Mouse (Mus musculus) inflammation-experienced regulatory T-cells (primary cell): ENCODE measurements around the gene Ftl1. TPM values are rescaled to one million over a fixed set of nuclear protein-coding genes. Genes with fewer than 3 reads are reported as not detected.

ENCODE experiments used
- polyA plus RNA-seq, 2 experiments: library from polyadenylated mRNA; unstranded; fragments of 100-300 nt; shearing (Covaris generic); gene quantifications; one replicate each; pipeline ENCODE4 v1.2.1; 2017

The Ftl1 gene
- 1,000 to 10,000 TPM; 1,804 to 2,248 TPM for polyA plus RNA-seq

GRCm38 (mm10) chr7:45459564-45460140, at the start of gene Ftl1:
TSS of gene Ftl1 (minus strand) at chr7:45459884.

GRCm38 (mm10) chr7:45488293-45489204, 28.9 kb upstream of the Ftl1 start, which contains the start of gene Dhdh:
TSS of gene Dhdh (minus strand) at chr7:45488805.

GRCm38 (mm10) chr7:45486761-45487415, 27.2 kb upstream of the Ftl1 start, which contains the start of gene Gm45808:
TSS of gene Gm45808 (minus strand) at chr7:45486811.

GRCm38 (mm10) chr7:45481374-45481927, 21.8 kb upstream of the Ftl1 start, which contains the start of gene Tulp2:
TSS of gene Tulp2 (plus strand) at chr7:45481877.

GRCm38 (mm10) chr7:45466283-45467089, 6.8 kb upstream of the Ftl1 start, which contains the start of gene Bax:
TSS of gene Bax (minus strand) at chr7:45466898.

GRCm38 (mm10) chr7:45437521-45438276, 22.0 kb downstream of the Ftl1 start, which contains the start of gene Ruvbl2:
TSS of gene Ruvbl2 (minus strand) at chr7:45438096.

GRCm38 (mm10) chr7:45434203-45435015, 25.3 kb downstream of the Ftl1 start, which contains the start of gene Gys1:
TSS of gene Gys1 (plus strand) at chr7:45434844.

GRCm38 (mm10) chr7:45420615-45420919, 39.1 kb downstream of the Ftl1 start, which contains the start of gene Lhb:
TSS of gene Lhb (plus strand) at chr7:45420820.

GRCm38 (mm10) chr7:45413113-45413863, 46.4 kb downstream of the Ftl1 start, which contains the start of gene Ntf5:
TSS of gene Ntf5 (plus strand) at chr7:45413695.

Other genes starting within 250 kb of the Ftl1 start
- gene Dkkl1, start 247.7 kb downstream of the Ftl1 start, polyA plus RNA-seq: 10 to 100 TPM; 23.4 to 31.7 TPM
- gene Tead2, start 244.1 kb downstream of the Ftl1 start, polyA plus RNA-seq: 1 to 10 TPM; 3.8 to 5.8 TPM
- gene Cd37, start 220.8 kb downstream of the Ftl1 start, polyA plus RNA-seq: 100 to 1,000 TPM; 565 to 611 TPM
- under 1 TPM in 1 of 2 experiments, not detected in 1; 0.40 TPM for gene Slc6a16, start 218.8 kb downstream of the Ftl1 start, polyA plus RNA-seq
- gene Slc6a21, start 182.4 kb downstream of the Ftl1 start, polyA plus RNA-seq: under 1 TPM; 0.18 to 0.38 TPM
- gene Trpm4, start 126.1 kb downstream of the Ftl1 start, polyA plus RNA-seq: 10 to 100 TPM in 1 of 2 experiments, 1 to 10 TPM in 1; 9.5 to 13.8 TPM
- not detected for gene Hrc, start 124.6 kb downstream of the Ftl1 start, polyA plus RNA-seq
- gene Ppfia3, start 92.9 kb downstream of the Ftl1 start, polyA plus RNA-seq: under 1 TPM; 0.36 to 0.60 TPM
- gene Lin7b, start 89.3 kb downstream of the Ftl1 start, polyA plus RNA-seq: under 1 TPM in 1 of 2 experiments, not detected in 1; 0.90 TPM
- gene Snrnp70, start 64.1 kb downstream of the Ftl1 start, polyA plus RNA-seq: 100 to 1,000 TPM; 192 to 196 TPM
- gene Kcna7, start 54.2 kb downstream of the Ftl1 start, polyA plus RNA-seq: under 1 TPM in 1 of 2 experiments, not detected in 1; 0.17 TPM
- under 1 TPM; 0.71 to 0.96 TPM for gene Ntf5, start 46.2 kb downstream of the Ftl1 start, polyA plus RNA-seq
- gene Lhb, start 39.1 kb downstream of the Ftl1 start, polyA plus RNA-seq: not detected
- gene Gys1, start 25.0 kb downstream of the Ftl1 start, polyA plus RNA-seq: 10 to 100 TPM; 14.1 to 14.9 TPM
- 10 to 100 TPM; 62.1 to 62.7 TPM for gene Ruvbl2, start 21.8 kb downstream of the Ftl1 start, polyA plus RNA-seq
- gene Bax, start 7.0 kb upstream of the Ftl1 start, polyA plus RNA-seq: 100 to 1,000 TPM; 267 to 295 TPM
- 1 to 10 TPM; 2.5 to 5.9 TPM for gene Tulp2, start 22.0 kb upstream of the Ftl1 start, polyA plus RNA-seq
- gene Gm45808, start 26.9 kb upstream of the Ftl1 start, polyA plus RNA-seq: not detected
- gene Dhdh, start 28.9 kb upstream of the Ftl1 start, polyA plus RNA-seq: under 1 TPM; 0.60 to 0.68 TPM
- 100 to 1,000 TPM; 266 to 278 TPM for gene Nucb1, start 50.5 kb upstream of the Ftl1 start, polyA plus RNA-seq
- 100 to 1,000 TPM in 1 of 2 experiments, 10 to 100 TPM in 1; 90.4 to 153 TPM for gene Ppp1r15a, start 66.4 kb upstream of the Ftl1 start, polyA plus RNA-seq
- 1 to 10 TPM; 1.5 to 3.4 TPM for gene Plekha4, start 66.4 kb upstream of the Ftl1 start, polyA plus RNA-seq
- 1 to 10 TPM; 1.4 to 1.9 TPM for gene Hsd17b14, start 95.0 kb upstream of the Ftl1 start, polyA plus RNA-seq
- 10 to 100 TPM; 59.6 to 75.4 TPM for gene Bcat2, start 110.3 kb upstream of the Ftl1 start, polyA plus RNA-seq
- under 1 TPM in 1 of 2 experiments, not detected in 1; 0.50 TPM for gene Fgf21, start 155.6 kb upstream of the Ftl1 start, polyA plus RNA-seq
- gene Fut1, start 157.4 kb upstream of the Ftl1 start, polyA plus RNA-seq: 1 to 10 TPM in 1 of 2 experiments, under 1 TPM in 1; 0.25 to 1.6 TPM
- under 1 TPM; 0.47 to 0.92 TPM for gene Izumo1, start 161.9 kb upstream of the Ftl1 start, polyA plus RNA-seq
- gene Rasip1, start 167.6 kb upstream of the Ftl1 start, polyA plus RNA-seq: 1 to 10 TPM in 1 of 2 experiments, under 1 TPM in 1; 0.67 to 3.4 TPM
- 1 to 10 TPM; 1.2 to 1.5 TPM for gene Mamstr, start 180.1 kb upstream of the Ftl1 start, polyA plus RNA-seq
- 1 to 10 TPM in 1 of 2 experiments, under 1 TPM in 1; 0.65 to 2.5 TPM for gene Fut2, start 206.5 kb upstream of the Ftl1 start, polyA plus RNA-seq
- gene Ntn5, start 224.1 kb upstream of the Ftl1 start, polyA plus RNA-seq: under 1 TPM in 1 of 2 experiments, not detected in 1; 0.49 TPM
- not detected for gene Sec1, start 234.5 kb upstream of the Ftl1 start, polyA plus RNA-seq
- gene Car11, start 240.0 kb upstream of the Ftl1 start, polyA plus RNA-seq: 1 to 10 TPM; 6.1 to 9.2 TPM
- gene Dbp, start 245.2 kb upstream of the Ftl1 start, polyA plus RNA-seq: 10 to 100 TPM; 26.0 to 37.0 TPM